Mouse (Mus musculus) CH12.LX (cell line): ENCODE measurements around the gene Pacsin1. TPM values are rescaled to one million over a fixed set of nuclear protein-coding genes. Genes with fewer than 3 reads are reported as not detected.
A peak's percentile ranks its signal among the peaks of the same experiment; 100 is the strongest.

Experiments
- DNase-seq: peaks from one replicate; pipeline ENCODE4 v3.0.0-alpha.2; 2013; ENCODE audit errors: extremely low read depth
- H3K27ac ChIP-seq: 2 replicates; pipeline ENCODE4 v1.5.1; 2012; ENCODE audit warnings: low read depth, mild to moderate bottlenecking, control low read depth, moderate library complexity; ENCODE audit not compliant: insufficient read depth
- H3K27me3 ChIP-seq: replicated peaks from 2 replicates; pipeline ENCODE3; 2012; ENCODE audit warnings: inconsistent platforms
- H3K36me3 ChIP-seq, 2 experiments: replicated peaks in 1 of 2; 2 replicates each; pipeline versions ENCODE3 to v1.6.1; 2012; ENCODE audit warnings: inconsistent platforms in 1 of 2, low read length in 1 of 2, mild to moderate bottlenecking in 1 of 2, mixed read lengths in 1 of 2, moderate library complexity in 1 of 2; ENCODE audit not compliant: control insufficient read depth in 1 of 2, insufficient read depth in 1 of 2
- H3K4me1 ChIP-seq, 2 experiments: 2 replicates each; pipeline ENCODE4 v1.6.1; 2012; ENCODE audit warnings: inconsistent platforms in 1 of 2, moderate library complexity in 1 of 2; ENCODE audit not compliant: insufficient read depth in 2 of 2, control insufficient read depth in 1 of 2
- H3K4me2 ChIP-seq: 2 replicates; pipeline ENCODE4 v1.6.1; 2012; ENCODE audit warnings: low read depth, mild to moderate bottlenecking, control low read depth; ENCODE audit not compliant: poor library complexity, insufficient read depth, severe bottlenecking
- H3K4me3 ChIP-seq, 3 experiments: fragments of 150-350 bp in 1 of 3; sonication (generic) in 1 of 3; replicated peaks in 1 of 3; 2 replicates each; pipeline versions ENCODE3 to v1.5.1; 2011 to 2012; ENCODE audit warnings: low read depth in 2 of 3, low read length in 2 of 3, mild to moderate bottlenecking in 2 of 3, moderate library complexity in 2 of 3, control low read depth in 1 of 3, improper control_type of control experiment in 1 of 3, inconsistent platforms in 1 of 3, mixed read lengths in 1 of 3; ENCODE audit not compliant: poor library complexity in 1 of 3
- H3K79me2 ChIP-seq: replicated peaks from 2 replicates; pipeline ENCODE4 v1.6.1; 2012; ENCODE audit warnings: mild to moderate bottlenecking, moderate library complexity; ENCODE audit not compliant: control insufficient read depth, poor library complexity, insufficient read depth, severe bottlenecking; ENCODE audit errors: extremely low read depth
- H3K9ac ChIP-seq: 2 replicates; pipeline ENCODE4 v1.6.1; 2012; ENCODE audit warnings: low read depth, mild to moderate bottlenecking, control low read depth, moderate library complexity; ENCODE audit not compliant: insufficient read depth
- H3K9me3 ChIP-seq: replicated peaks from 2 replicates; pipeline ENCODE3; 2012; ENCODE audit warnings: low read length, inconsistent platforms, mixed read lengths
- BHLHE40 ChIP-seq: IDR thresholded peaks from 2 replicates; pipeline ENCODE4 v1.6.1; 2011; ENCODE audit warnings: mild to moderate bottlenecking, low read depth, low read length, improper control_type of control experiment
- CHD1 ChIP-seq: IDR thresholded peaks from 2 replicates; pipeline ENCODE4 v1.6.1; 2012; ENCODE audit warnings: low read depth, low read length, improper control_type of control experiment, inconsistent platforms
- CHD2 ChIP-seq: IDR thresholded peaks from 2 replicates; pipeline ENCODE4 v1.6.1; 2011; ENCODE audit warnings: low read length, improper control_type of control experiment
- CTCF ChIP-seq, 2 experiments: IDR thresholded peaks in 1 of 2; conservative IDR thresholded peaks in 1 of 2; 2 replicates each; pipeline ENCODE4 v1.5.1; 2011 to 2012; ENCODE audit warnings: low read depth in 2 of 2, low read length in 2 of 2, improper control_type of control experiment in 1 of 2, inconsistent platforms in 1 of 2, mild to moderate bottlenecking in 1 of 2, moderate library complexity in 1 of 2
- E2F4 ChIP-seq: IDR thresholded peaks from 2 replicates; pipeline ENCODE4 v1.6.1; 2011; ENCODE audit warnings: low read depth, low read length, improper control_type of control experiment; ENCODE audit not compliant: insufficient replicate concordance
- ELF1 ChIP-seq: IDR thresholded peaks from 2 replicates; pipeline ENCODE4 v1.6.1; 2014; ENCODE audit warnings: low read depth, mild to moderate bottlenecking, inconsistent platforms, low read length, improper control_type of control experiment
- EP300 ChIP-seq: IDR thresholded peaks from 2 replicates; pipeline ENCODE4 v1.6.1; 2011; ENCODE audit warnings: low read length, improper control_type of control experiment
- ETS1 ChIP-seq: conservative IDR thresholded peaks from 2 replicates; pipeline ENCODE4 v1.6.1; 2012; ENCODE audit warnings: low read depth, mild to moderate bottlenecking, inconsistent platforms, low read length, improper control_type of control experiment, moderate library complexity
- GABPA ChIP-seq: IDR thresholded peaks from 2 replicates; pipeline ENCODE4 v1.6.1; 2012; ENCODE audit warnings: low read depth, low read length, improper control_type of control experiment, inconsistent platforms; ENCODE audit not compliant: insufficient replicate concordance
- HCFC1 ChIP-seq: IDR thresholded peaks from 2 replicates; pipeline ENCODE4 v1.6.1; 2012; ENCODE audit warnings: low read depth, mild to moderate bottlenecking, inconsistent platforms, low read length, improper control_type of control experiment
- IRF4 ChIP-seq: IDR thresholded peaks from 2 replicates; pipeline ENCODE4 v1.6.1; 2014; ENCODE audit warnings: low read depth, mild to moderate bottlenecking, inconsistent platforms, low read length, improper control_type of control experiment
- JUN ChIP-seq: IDR thresholded peaks from 2 replicates; pipeline ENCODE4 v1.6.1; 2011; ENCODE audit warnings: low read depth, mild to moderate bottlenecking, low read length, improper control_type of control experiment, moderate library complexity; ENCODE audit not compliant: insufficient read depth
- JUND ChIP-seq: conservative IDR thresholded peaks from 2 replicates; pipeline ENCODE4 v1.6.1; 2011; ENCODE audit warnings: low read depth, low read length, improper control_type of control experiment
- KAT2A ChIP-seq: IDR thresholded peaks from 2 replicates; pipeline ENCODE4 v1.6.1; 2012; ENCODE audit warnings: low read length, improper control_type of control experiment, inconsistent platforms; ENCODE audit not compliant: insufficient replicate concordance
- MAFK ChIP-seq: IDR thresholded peaks from 2 replicates; pipeline ENCODE4 v1.6.1; 2011; ENCODE audit warnings: low read length, improper control_type of control experiment; ENCODE audit not compliant: insufficient replicate concordance
- MAX ChIP-seq: IDR thresholded peaks from 2 replicates; pipeline ENCODE4 v1.6.1; 2011; ENCODE audit warnings: low read length, improper control_type of control experiment
- MAZ ChIP-seq: IDR thresholded peaks from 2 replicates; pipeline ENCODE4 v1.6.1; 2012; ENCODE audit warnings: low read depth, mild to moderate bottlenecking, inconsistent platforms, low read length, improper control_type of control experiment, moderate library complexity
- MEF2A ChIP-seq: IDR thresholded peaks from 2 replicates; pipeline ENCODE4 v1.6.1; 2014; ENCODE audit warnings: low read depth, mild to moderate bottlenecking, inconsistent platforms, low read length, improper control_type of control experiment, borderline replicate concordance
- MXI1 ChIP-seq: IDR thresholded peaks from 2 replicates; pipeline ENCODE4 v1.6.1; 2011; ENCODE audit warnings: mild to moderate bottlenecking, low read depth, low read length, improper control_type of control experiment
- MYC ChIP-seq: IDR thresholded peaks from 2 replicates; pipeline ENCODE4 v1.6.1; 2011; ENCODE audit warnings: low read depth, mild to moderate bottlenecking, improper control_type of control experiment, low read length
- NELFE ChIP-seq: IDR thresholded peaks from 2 replicates; pipeline ENCODE4 v1.6.1; 2011; ENCODE audit warnings: low read depth, low read length, improper control_type of control experiment
- NRF1 ChIP-seq: IDR thresholded peaks from 2 replicates; pipeline ENCODE4 v1.6.1; 2014; ENCODE audit warnings: low read depth, mild to moderate bottlenecking, inconsistent platforms, low read length, improper control_type of control experiment, moderate library complexity
- PAX5 ChIP-seq: IDR thresholded peaks from 2 replicates; pipeline ENCODE4 v1.6.1; 2012; ENCODE audit warnings: low read length, inconsistent platforms, mixed read lengths
- POLR2A ChIP-seq: IDR thresholded peaks from 2 replicates; pipeline ENCODE4 v1.6.1; 2011; ENCODE audit warnings: low read depth, mild to moderate bottlenecking, improper control_type of control experiment, low read length
- POLR2AphosphoS2 ChIP-seq: IDR thresholded peaks from 2 replicates; pipeline ENCODE4 v1.6.1; 2011; ENCODE audit warnings: low read depth, low read length, improper control_type of control experiment
- RAD21 ChIP-seq: IDR thresholded peaks from 2 replicates; pipeline ENCODE4 v1.6.1; 2011; ENCODE audit warnings: low read depth, mild to moderate bottlenecking, low read length, improper control_type of control experiment, moderate library complexity
- RCOR1 ChIP-seq: conservative IDR thresholded peaks from 2 replicates; pipeline ENCODE4 v1.6.1; 2012; ENCODE audit warnings: low read depth, mild to moderate bottlenecking, inconsistent platforms, low read length, improper control_type of control experiment
- SIN3A ChIP-seq: IDR thresholded peaks from 2 replicates; pipeline ENCODE4 v1.6.1; 2012; ENCODE audit warnings: low read length, improper control_type of control experiment, inconsistent platforms
- SMC3 ChIP-seq: IDR thresholded peaks from 2 replicates; pipeline ENCODE4 v1.6.1; 2011; ENCODE audit warnings: low read depth, low read length, improper control_type of control experiment
- TBP ChIP-seq: conservative IDR thresholded peaks from 2 replicates; pipeline ENCODE4 v1.6.1; 2011; ENCODE audit warnings: low read depth, low read length, improper control_type of control experiment
- TCF12 ChIP-seq: IDR thresholded peaks from 2 replicates; pipeline ENCODE4 v1.6.1; 2014; ENCODE audit warnings: low read depth, mild to moderate bottlenecking, inconsistent platforms, low read length, improper control_type of control experiment
- UBTF ChIP-seq: IDR thresholded peaks from 2 replicates; pipeline ENCODE4 v1.6.1; 2012; ENCODE audit warnings: low read depth, mild to moderate bottlenecking, inconsistent platforms, low read length, improper control_type of control experiment, moderate library complexity
- USF1 ChIP-seq: IDR thresholded peaks from 2 replicates; pipeline ENCODE4 v1.6.1; 2014; ENCODE audit warnings: low read depth, mild to moderate bottlenecking, inconsistent platforms, low read length, improper control_type of control experiment
- USF2 ChIP-seq: conservative IDR thresholded peaks from 2 replicates; pipeline ENCODE4 v1.6.1; 2011; ENCODE audit warnings: low read depth, low read length, improper control_type of control experiment
- ZC3H11A ChIP-seq: IDR thresholded peaks from 2 replicates; pipeline ENCODE4 v1.6.1; 2012; ENCODE audit warnings: low read depth, mild to moderate bottlenecking, inconsistent platforms, low read length, improper control_type of control experiment
- ZKSCAN1 ChIP-seq: IDR thresholded peaks from 2 replicates; pipeline ENCODE4 v1.6.1; 2012; ENCODE audit warnings: low read depth, inconsistent platforms, low read length, improper control_type of control experiment, borderline replicate concordance
- ZMIZ1 ChIP-seq: IDR thresholded peaks from 2 replicates; pipeline ENCODE4 v1.6.1; 2012; ENCODE audit warnings: low read depth, mild to moderate bottlenecking, inconsistent platforms, low read length, improper control_type of control experiment
- ZNF384 ChIP-seq: IDR thresholded peaks from 2 replicates; pipeline ENCODE4 v1.6.1; 2012; ENCODE audit warnings: low read depth, low read length, improper control_type of control experiment, inconsistent platforms
- dilution Hi-C: fragments of 300-500 bp; cut with MboI; formaldehyde crosslinking; loops from 2 replicates; pipeline ENCODE4 v1.14.3; 2020; ENCODE audit warnings: low sequenced_read_pairs; ENCODE audit not compliant: extremely low pct_unique_long_range_greater_than_20kb, extremely low pct_ligation_motif_present
- in situ Hi-C: fragments of 300-500 bp; cut with MboI; formaldehyde crosslinking; loops from 3 replicates; pipeline ENCODE4 v1.14.3; 2019; ENCODE audit warnings: low sequenced_read_pairs, low pct_ligation_motif_present, low pct_unique_long_range_greater_than_20kb, mixed read lengths
- polyA plus RNA-seq: library from polyadenylated mRNA; unstranded; fragments of >175 nt; gene quantifications from 2 replicates; pipeline ENCODE4 v1.2.1, GENCODE M21; 2012; ENCODE audit warnings: low read depth; ENCODE audit not compliant: insufficient read length
- total RNA-seq, 2 experiments: library from RNA; depleted of rRNA; stranded (reverse); fragments of 300-350 nt in 1 of 2; fragments of >200 nt in 1 of 2; gene quantifications; 2 replicates each; pipeline ENCODE4 v1.2.3; 2012 to 2014

Gene Pacsin1
- total and polyA plus RNA-seq, 3 experiments, result 1.9 to 14.0 (median 13.2) TPM

DNA sequence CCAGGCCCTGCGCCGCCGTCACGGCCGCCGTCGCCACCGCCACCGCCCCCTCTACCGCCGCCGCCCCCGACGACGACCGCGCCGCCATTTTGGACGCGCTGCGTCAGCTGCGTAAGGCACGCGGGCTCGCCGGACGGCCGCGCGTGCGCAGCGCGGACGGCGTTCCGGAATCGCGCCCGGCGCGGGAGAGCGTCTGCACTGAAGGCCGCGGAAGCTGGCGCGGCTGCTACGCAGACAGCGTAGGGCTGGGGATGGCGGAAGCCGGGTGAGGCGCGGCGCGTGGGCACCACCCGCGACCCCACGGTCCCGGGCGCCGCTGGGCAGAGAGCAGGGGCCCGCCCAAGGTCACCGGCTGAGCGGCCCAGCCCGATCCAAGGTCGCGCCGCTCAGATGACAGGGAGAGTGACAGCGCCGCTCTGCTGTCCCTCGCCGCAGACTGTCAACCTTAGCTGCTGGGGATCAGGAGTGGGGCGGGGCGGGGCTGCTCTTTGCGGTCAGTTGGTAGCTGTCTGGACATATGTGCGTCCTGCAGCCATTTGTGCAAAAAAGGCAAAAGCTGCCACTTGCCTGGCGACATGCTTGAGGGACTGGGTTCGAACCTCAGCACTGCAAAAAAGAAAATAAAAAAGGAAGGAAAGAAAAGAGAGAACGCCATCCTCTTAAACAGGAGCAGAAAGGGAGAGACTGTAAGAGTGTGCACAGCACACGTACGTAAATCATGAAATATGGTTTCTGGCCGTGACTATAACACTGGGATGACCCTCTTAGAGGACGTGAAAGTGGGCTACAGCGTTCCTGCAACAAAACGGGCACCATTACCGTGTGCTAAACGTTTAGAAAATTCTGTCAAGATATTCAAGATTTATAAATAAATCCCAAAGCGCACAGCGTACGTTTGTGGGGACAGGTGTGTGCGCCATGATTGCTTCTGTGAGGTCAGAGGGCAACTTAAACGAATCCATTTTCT lies 31.7 kb upstream of the Pacsin1 start, which contains the start of gene Nudt3:
Gene Nudt3 (minus strand): TSS at position 136 of the 967 bp plus-strand sequence.
- Histone ChIP-seq H3K27me3 (no peaks in the 10 kb centered on the region), H3K9me3 (no peaks in the 10 kb centered on the region), H3K79me2 (peaks cover 36% of the 10 kb centered on the region), H3K4me3 (peak within 1 kb of the TSS; percentile 63 to 92 (median 87)), H3K36me3 (peaks cover 0 to 19% of the 10 kb centered on the region in 2 experiments), H3K27ac (peak within 1 kb of the TSS; percentile 45), H3K9ac (peak within 1 kb of the TSS; percentile 89), H3K4me2 (peak within 1 kb of the TSS; percentile 95), H3K4me1 (peaks cover 5 to 30% of the 10 kb centered on the region in 2 experiments; a peak in 3 of 4 replicates)
- dilution Hi-C loops (no loop called here), in situ Hi-C loops (no loop called here)
- TF ChIP-seq ZNF384 (no peak), NELFE (peak; percentile 61; the same call in 1 of the 2 replicates), MAX (peak; percentile 14; the same call in 1 of the 2 replicates), ELF1 (peak; percentile 85), TBP (no peak), ZC3H11A (no peak), SMC3 (no peak), TCF12 (peak; percentile 80), POLR2A (peak; percentile 71), GABPA (no peak), MYC (no peak), ETS1 (no peak), ZMIZ1 (no peak), KAT2A (no peak), CHD2 (no peak), USF2 (no peak), MAFK (no peak), POLR2AphosphoS2 (no peak), MXI1 (peak; percentile 90), RCOR1 (no peak), RAD21 (no peak), JUND (no peak), CHD1 (no peak), EP300 (no peak), USF1 (no peak), UBTF (0 out of 2 replicates have a peak, but pooled peaks have one; percentile 67), IRF4 (no peak), PAX5 (no peak), E2F4 (no peak), ZKSCAN1 (no peak), CTCF (conservative IDR thresholded peaks at IDR 0.05 in 1 of 2, IDR thresholded peaks at IDR 0.05 in 1 of 2; ENCODE audit: low read depth in 2 of 2, low read length in 2 of 2) (no peak), SIN3A (peak; percentile 65), NRF1 (peak; percentile 96), JUN (no peak), MAZ (peak; percentile 60; the same call in 1 of the 2 replicates), HCFC1 (no peak), BHLHE40 (peak; percentile 30; the same call in 1 of the 2 replicates), MEF2A (no peak)
- DNase-seq, result peak; percentile 84
